Mouse (Mus musculus) hindbrain, embryonic 15.5 days (tissue): ENCODE results near the gene Msi2. TPM values are rescaled to one million over a fixed set of nuclear protein-coding genes. Genes with fewer than 3 reads are reported as not detected.

Experiments
- ATAC-seq: fragments of 200-750 bp; cut with Nextera tagmentation; 2 replicates; pipeline ENCODE4 v1.8.0; 2017; ENCODE audit warnings: low read depth, moderate number of reproducible peaks, moderate TSS enrichment; ENCODE audit not compliant: low FRiP score
- H3K27ac ChIP-seq: fragments of 300-500 bp; sonication (generic); replicated peaks from 2 replicates; pipeline ENCODE4 v1.5.1; 2015; ENCODE audit warnings: mild to moderate bottlenecking, inconsistent platforms
- H3K27me3 ChIP-seq: fragments of 300-500 bp; sonication (generic); 2 replicates; pipeline ENCODE4 v1.6.1; 2015; ENCODE audit warnings: control low read depth, inconsistent platforms
- H3K36me3 ChIP-seq: fragments of 300-500 bp; sonication (generic); 2 replicates; pipeline ENCODE4 v1.6.1; 2015; ENCODE audit warnings: control low read depth, inconsistent platforms
- H3K4me1 ChIP-seq: fragments of 300-500 bp; sonication (generic); replicated peaks from 2 replicates; pipeline ENCODE4 v1.6.1; 2015; ENCODE audit warnings: control low read depth, inconsistent platforms
- H3K4me2 ChIP-seq: fragments of 300-500 bp; sonication (generic); 2 replicates; pipeline ENCODE4 v1.6.1; 2015; ENCODE audit warnings: moderate library complexity, mild to moderate bottlenecking, inconsistent platforms
- H3K4me3 ChIP-seq: fragments of 300-500 bp; sonication (generic); 2 replicates; pipeline ENCODE4 v1.5.1; 2015; ENCODE audit warnings: mild to moderate bottlenecking, inconsistent platforms
- H3K9ac ChIP-seq: fragments of 300-500 bp; sonication (generic); 2 replicates; pipeline ENCODE4 v1.6.1; 2015; ENCODE audit warnings: inconsistent platforms
- H3K9me3 ChIP-seq: fragments of 300-500 bp; sonication (generic); 2 replicates; pipeline ENCODE4 v1.6.1; 2016; ENCODE audit warnings: control low read depth, inconsistent platforms
- WGBS: fragments of 180-500 bp; shearing (Covaris S2); methylation state at CpG from one replicate; pipeline ENCODE4 v1.1.7; 2015; 5-methylcytosine and 5-hydroxymethylcytosine counted together
- polyA plus RNA-seq: library from polyadenylated mRNA; unstranded; fragments of >200 nt; fragmentation: Nextera tagmentation; extraction: Ambion mirVana; gene quantifications from 2 replicates; pipeline ENCODE4 v1.2.1, GENCODE M21; 2015

Msi2 gene
- polyA plus RNA-seq, 1 experiment from 2014 or later: 35.9 TPM

DNA sequence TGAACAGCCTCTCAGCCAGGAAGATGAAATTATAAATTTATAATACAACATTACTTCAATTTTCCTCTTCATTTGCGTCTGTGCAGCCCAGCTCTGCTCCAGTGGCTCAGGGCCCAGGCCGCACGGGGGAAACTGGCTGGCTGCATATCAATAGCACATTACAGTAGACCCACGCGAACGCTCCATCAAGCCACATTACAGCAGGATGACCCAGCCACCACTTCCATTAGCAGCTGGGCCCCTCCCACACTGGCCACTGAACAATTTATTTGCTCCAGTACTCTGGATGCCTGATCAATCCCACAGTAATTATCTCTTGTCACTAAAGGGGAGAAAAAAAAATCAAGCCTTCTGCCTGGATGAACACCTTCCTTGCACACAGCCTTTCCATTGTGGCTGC is 328.8 kb downstream of the Msi2 start:
- WGBS: 40% methylated on average over 6 of the region's 6 CpGs
- H3K9me3 ChIP-seq: no peaks in the 10 kb centered on the region
- H3K27me3 ChIP-seq: no peaks in the 10 kb centered on the region
- H3K27ac ChIP-seq: peak overlapping the region; percentile 40
- H3K9ac ChIP-seq: no peak overlapping the region
- no peak overlapping the region for H3K4me3 ChIP-seq
- no peak overlapping the region for H3K4me2 ChIP-seq
- ATAC-seq: peak; percentile 59; the same call in 1 of the 2 replicates
- H3K4me1 ChIP-seq: peaks cover 20% of the 10 kb centered on the region
- 0 out of 2 replicates have a peak, but pooled peaks cover 4% of the 10 kb centered on the region for H3K36me3 ChIP-seq

DNA sequence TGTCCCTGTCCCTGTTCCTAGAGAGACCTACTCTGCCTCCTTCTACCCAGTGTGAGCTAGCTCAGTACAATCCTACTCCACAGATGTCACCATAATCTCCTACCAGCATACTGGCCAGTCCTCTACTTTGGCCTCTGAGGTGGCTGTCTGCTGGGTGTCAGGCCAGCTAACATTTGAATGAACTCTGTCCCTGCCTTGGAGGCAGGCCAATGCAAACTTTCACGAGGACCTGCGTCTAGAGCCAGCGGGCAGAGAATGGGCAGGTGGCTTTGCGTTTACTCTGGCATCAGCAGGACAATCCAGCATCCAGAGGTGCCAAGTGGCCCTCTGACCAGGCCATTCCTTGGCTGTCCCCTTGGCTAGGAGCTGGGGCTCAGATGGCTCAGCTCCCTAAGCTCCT is 331.4 kb downstream of the Msi2 start:
- peaks cover 23% of the 10 kb centered on the region for H3K4me1 ChIP-seq
- 68% methylated on average over 4 of the region's 4 CpGs for WGBS
- ATAC-seq: no peak
- H3K4me3 ChIP-seq: no peak overlapping the region
- H3K36me3 ChIP-seq: 0 out of 2 replicates have a peak, but pooled peaks cover 4% of the 10 kb centered on the region
- H3K27ac ChIP-seq: no peak overlapping the region
- no peaks in the 10 kb centered on the region for H3K27me3 ChIP-seq
- no peak overlapping the region for H3K4me2 ChIP-seq
- no peak overlapping the region for H3K9ac ChIP-seq
- no peaks in the 10 kb centered on the region for H3K9me3 ChIP-seq

DNA sequence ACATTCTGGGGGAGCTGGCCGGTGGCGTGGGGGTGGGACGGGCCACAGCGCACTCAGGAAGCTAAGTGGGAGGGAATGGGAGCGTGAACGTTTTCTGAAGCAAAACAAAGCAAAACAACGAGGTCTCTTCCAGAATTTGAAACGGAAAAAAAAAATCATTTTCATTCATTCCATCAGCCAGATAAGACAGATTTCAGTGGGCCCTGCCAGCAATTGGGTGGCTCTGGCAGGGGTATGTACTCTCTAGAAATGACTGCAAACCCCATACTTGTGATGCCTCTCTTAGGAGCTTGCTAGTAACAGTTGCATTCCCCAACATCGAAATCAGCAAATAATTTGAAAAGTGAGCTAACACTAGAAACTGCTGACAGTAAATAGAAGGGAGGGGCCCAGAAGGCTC is 335.9 kb downstream of the Msi2 start:
- Histone ChIP-seq H3K9ac (no peak overlapping the region), H3K27ac (0 out of 2 replicates have a peak overlapping the region, but pooled peaks have one; percentile 45), H3K4me3 (no peak overlapping the region), H3K4me1 (peaks cover 43% of the 10 kb centered on the region), H3K27me3 (no peaks in the 10 kb centered on the region), H3K36me3 (0 out of 2 replicates have a peak, but pooled peaks cover 4% of the 10 kb centered on the region), H3K9me3 (no peaks in the 10 kb centered on the region), H3K4me2 (no peak overlapping the region)
- no peak for ATAC-seq
- 75% methylated on average over 9 of the region's 9 CpGs for WGBS

DNA sequence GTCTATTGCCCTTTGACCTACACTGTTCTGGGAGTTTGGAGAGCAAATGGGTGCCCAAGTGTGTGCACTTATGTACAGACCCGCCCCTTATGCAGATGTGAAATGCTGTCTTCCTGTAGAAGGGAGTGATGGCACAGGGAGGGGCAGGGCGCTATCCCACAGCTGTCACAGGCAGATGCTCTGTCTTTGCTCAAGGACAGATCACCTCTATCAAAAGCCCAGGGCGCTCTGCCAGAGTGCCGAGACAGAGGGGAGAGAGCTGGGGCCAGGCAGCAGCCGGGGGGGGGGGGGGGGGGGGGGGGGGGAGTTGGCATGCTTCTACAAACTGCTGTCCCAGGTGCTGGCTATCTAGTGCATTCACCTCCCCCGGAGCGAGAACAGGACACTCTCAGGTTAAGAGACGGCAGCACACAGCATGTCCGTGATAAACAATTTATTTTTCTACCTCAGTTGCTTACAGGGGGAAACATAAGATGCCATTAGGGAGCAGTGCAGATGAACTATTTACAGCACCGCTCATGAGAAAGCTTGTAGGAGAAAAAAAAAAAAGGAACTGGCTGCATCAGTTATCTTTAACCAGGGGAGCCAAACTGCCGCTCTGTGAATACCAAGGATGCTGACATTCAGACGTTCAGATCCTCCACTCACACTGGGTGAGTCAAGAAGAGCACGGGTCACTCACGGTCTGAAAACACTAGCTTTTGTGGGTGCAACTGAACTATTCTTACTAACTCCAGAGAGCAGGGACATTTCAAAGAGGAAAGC is 337.0 kb downstream of the Msi2 start:
- no peak for ATAC-seq

DNA sequence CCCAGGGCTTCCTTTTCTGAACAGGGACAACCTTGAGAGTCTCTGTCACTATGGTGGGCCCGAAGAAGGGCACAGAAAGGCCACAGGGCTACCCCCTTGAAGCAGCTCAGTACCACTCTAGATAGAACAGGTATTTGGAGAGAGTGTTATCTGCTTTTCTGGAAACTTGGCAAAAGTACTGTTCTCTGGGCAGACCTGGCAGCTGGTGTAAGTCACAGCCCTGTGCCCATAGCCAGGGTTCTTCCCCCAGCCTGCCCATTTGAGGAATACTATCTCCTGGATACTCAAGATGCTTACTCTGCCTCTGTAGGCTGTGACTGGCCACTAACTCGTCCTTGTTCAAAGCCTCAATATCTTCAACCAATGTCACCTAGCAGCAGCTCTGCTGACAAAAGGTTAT is 338.7 kb downstream of the Msi2 start:
- WGBS: 82% methylated on average over 2 of the region's 2 CpGs
- Histone ChIP-seq H3K36me3 (no peaks in the 10 kb centered on the region), H3K4me2 (no peak overlapping the region), H3K27me3 (no peaks in the 10 kb centered on the region), H3K9ac (no peak overlapping the region), H3K4me3 (no peak overlapping the region), H3K27ac (no peak overlapping the region), H3K9me3 (no peaks in the 10 kb centered on the region), H3K4me1 (peaks cover 56% of the 10 kb centered on the region)
- no peak for ATAC-seq

More for the DNA sequence above, 337.0 kb downstream of the Msi2 start:
- WGBS: 44% methylated on average over 11 of the region's 14 CpGs
- H3K27ac ChIP-seq: peak overlapping the region; percentile 45; the same call in 1 of the 2 replicates
- no peak overlapping the region for H3K9ac ChIP-seq
- H3K4me2 ChIP-seq: no peak overlapping the region
- no peak overlapping the region for H3K4me3 ChIP-seq
- H3K9me3 ChIP-seq: no peaks in the 10 kb centered on the region
- H3K4me1 ChIP-seq: peaks cover 44% of the 10 kb centered on the region
- 0 out of 2 replicates have a peak, but pooled peaks cover 4% of the 10 kb centered on the region for H3K36me3 ChIP-seq
- no peaks in the 10 kb centered on the region for H3K27me3 ChIP-seq

- H3K27ac ChIP-seq: no peak overlapping the region
- peaks cover 56% of the 10 kb centered on the region for H3K4me1 ChIP-seq
- 35% methylated on average over 9 of the region's 9 CpGs for WGBS
- H3K9ac ChIP-seq: no peak overlapping the region
- H3K4me2 ChIP-seq: no peak overlapping the region
- no peaks in the 10 kb centered on the region for H3K9me3 ChIP-seq
- ATAC-seq: no peak
- H3K36me3 ChIP-seq: no peaks in the 10 kb centered on the region
- no peaks in the 10 kb centered on the region for H3K27me3 ChIP-seq
- H3K4me3 ChIP-seq: no peak overlapping the region
Observed at GRCm38 (mm10) chr11:88378686-88379339, 339.5 kb downstream of the Msi2 start.

DNA sequence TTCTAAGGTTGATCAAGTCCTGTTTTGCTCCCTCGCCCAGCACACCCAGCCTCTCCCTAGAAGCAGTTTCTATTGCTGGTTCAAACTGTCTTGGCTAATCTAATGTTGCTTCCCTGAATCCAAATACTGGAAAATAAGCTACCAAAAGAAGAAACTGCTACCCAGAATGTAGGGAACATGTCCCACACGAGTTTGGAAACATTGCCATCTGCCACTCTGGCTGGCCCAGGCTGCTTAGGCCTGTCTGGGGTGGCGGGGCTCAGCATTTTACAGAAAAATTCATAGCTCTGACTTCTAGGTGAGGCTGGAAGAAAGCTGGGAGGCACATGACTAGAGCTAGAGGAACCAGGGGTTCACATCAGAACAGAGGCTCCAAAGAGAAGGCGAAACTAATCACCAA is 345.7 kb downstream of the Msi2 start:
- Histone ChIP-seq H3K27ac (no peak overlapping the region), H3K4me2 (no peak overlapping the region), H3K27me3 (no peaks in the 10 kb centered on the region), H3K9me3 (no peaks in the 10 kb centered on the region), H3K9ac (no peak overlapping the region), H3K4me1 (peaks cover 16% of the 10 kb centered on the region), H3K36me3 (no peaks in the 10 kb centered on the region), H3K4me3 (no peak overlapping the region)
- 76% methylated on average over 4 of the region's 4 CpGs for WGBS
- ATAC-seq: no peak

- Histone ChIP-seq H3K9ac (no peak overlapping the region), H3K9me3 (no peaks in the 10 kb centered on the region), H3K27ac (no peak overlapping the region), H3K4me3 (no peak overlapping the region), H3K36me3 (no peaks in the 10 kb centered on the region), H3K4me1 (0 out of 2 replicates have a peak, but pooled peaks cover 3% of the 10 kb centered on the region), H3K27me3 (no peaks in the 10 kb centered on the region), H3K4me2 (no peak overlapping the region)
- no peak for ATAC-seq
- WGBS: 56% methylated on average over 3 of the region's 3 CpGs
Observed at GRCm38 (mm10) chr11:88369898-88370297, 348.4 kb downstream of the Msi2 start.

GRCm38 (mm10) chr11:88367501-88367900 is 350.8 kb downstream of the Msi2 start:
- Histone ChIP-seq H3K4me1 (0 out of 2 replicates have a peak, but pooled peaks cover 3% of the 10 kb centered on the region), H3K27ac (no peak overlapping the region), H3K9ac (no peak overlapping the region), H3K27me3 (no peaks in the 10 kb centered on the region), H3K36me3 (no peaks in the 10 kb centered on the region), H3K9me3 (no peaks in the 10 kb centered on the region), H3K4me2 (no peak overlapping the region), H3K4me3 (no peak overlapping the region)
- 79% methylated on average over 4 of the region's 4 CpGs for WGBS
- no peak for ATAC-seq

- 94% methylated on average over 2 of the region's 2 CpGs for WGBS
- H3K9ac ChIP-seq: no peak overlapping the region
- no peaks in the 10 kb centered on the region for H3K36me3 ChIP-seq
- H3K4me2 ChIP-seq: no peak overlapping the region
- no peaks in the 10 kb centered on the region for H3K9me3 ChIP-seq
- 0 out of 2 replicates have a peak, but pooled peaks cover 8% of the 10 kb centered on the region for H3K4me1 ChIP-seq
- H3K4me3 ChIP-seq: no peak overlapping the region
- no peak for ATAC-seq
- H3K27me3 ChIP-seq: no peaks in the 10 kb centered on the region
- 0 out of 2 replicates have a peak overlapping the region, but pooled peaks have one; percentile 4 for H3K27ac ChIP-seq
Observed at GRCm38 (mm10) chr11:88365914-88366540, 352.3 kb downstream of the Msi2 start.

- Histone ChIP-seq H3K4me3 (no peak overlapping the region), H3K36me3 (no peaks in the 10 kb centered on the region)
Observed at GRCm38 (mm10) chr11:88364231-88364630, 354.1 kb downstream of the Msi2 start.

DNA sequence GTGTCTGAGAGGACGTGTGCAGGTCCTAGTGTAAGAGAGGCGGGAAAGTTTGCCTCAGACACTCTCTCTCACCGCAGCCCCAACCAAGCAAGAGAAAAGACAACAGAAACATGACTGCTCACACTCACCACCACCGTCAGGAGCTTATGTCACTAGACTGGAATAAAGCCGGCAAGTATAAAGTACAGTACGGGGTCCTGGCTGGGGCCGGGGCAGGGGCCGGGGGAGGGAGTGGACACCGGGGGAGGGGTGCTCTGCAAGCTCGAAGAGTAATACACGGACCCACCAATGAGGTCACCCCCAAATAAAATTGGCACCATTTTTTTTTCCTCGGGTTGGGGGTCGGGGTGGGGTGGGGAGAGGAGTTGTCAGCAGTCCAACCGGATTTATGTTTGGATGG is 354.8 kb downstream of the Msi2 start:
- Histone ChIP-seq H3K9me3 (no peaks in the 10 kb centered on the region), H3K9ac (no peak overlapping the region), H3K27ac (no peak overlapping the region), H3K27me3 (no peaks in the 10 kb centered on the region), H3K4me1 (peaks cover 11% of the 10 kb centered on the region), H3K4me3 (no peak overlapping the region), H3K36me3 (no peaks in the 10 kb centered on the region), H3K4me2 (no peak overlapping the region)
- no peak for ATAC-seq
- WGBS: 87% methylated on average over 14 of the region's 14 CpGs

More at GRCm38 (mm10) chr11:88364231-88364630, 354.1 kb downstream of the Msi2 start:
- no peaks in the 10 kb centered on the region for H3K9me3 ChIP-seq
- 92% methylated on average over 3 of the region's 3 CpGs for WGBS
- no peak overlapping the region for H3K27ac ChIP-seq
- H3K4me2 ChIP-seq: no peak overlapping the region
- H3K27me3 ChIP-seq: no peaks in the 10 kb centered on the region
- no peak for ATAC-seq
- no peak overlapping the region for H3K9ac ChIP-seq
- H3K4me1 ChIP-seq: 0 out of 2 replicates have a peak, but pooled peaks cover 8% of the 10 kb centered on the region
